Mouse (Mus musculus) adrenal gland, postnatal 14 days (tissue): ENCODE measurements around the gene Gpld1. TPM values are rescaled to one million over a fixed set of nuclear protein-coding genes. Genes with fewer than 3 reads are reported as not detected.
"Not testable (repeated sequence)": the region's sequence is repeated elsewhere in the genome, so short reads cannot be mapped to it uniquely, and the experiment has no call there.

Experiments
- DNase-seq: peaks from one replicate; pipeline ENCODE4 v3.0.0; 2021; ENCODE audit warnings: mixed read lengths
- total RNA-seq: library from RNA; stranded (reverse); gene quantifications from 2 replicates; pipeline ENCODE4 v1.2.3, GENCODE M21; 2021

Gene Gpld1
- total RNA-seq, 1 experiment from 2014 or later = 13.5 TPM

DNA sequence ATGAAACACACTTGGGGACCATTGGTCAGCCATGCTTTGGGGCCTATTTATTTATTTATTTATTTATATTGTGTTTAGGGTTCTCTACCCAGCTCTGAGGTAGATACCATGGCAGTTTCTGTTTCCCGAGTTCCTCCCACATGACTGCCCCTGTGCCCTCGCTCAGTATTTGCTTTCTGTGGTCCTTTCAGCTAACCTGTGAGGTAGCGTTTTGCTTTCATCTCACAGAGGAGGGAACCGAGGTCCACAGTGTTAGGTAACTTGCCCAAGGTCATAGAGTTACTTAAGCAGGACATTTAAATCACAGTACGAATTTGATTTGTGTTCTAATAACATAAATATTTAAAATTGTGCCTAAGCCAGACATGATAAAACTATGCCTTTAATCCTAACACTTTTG, 4.2 kb downstream of the Gpld1 start:
- DNase-seq = no peak

DNA sequence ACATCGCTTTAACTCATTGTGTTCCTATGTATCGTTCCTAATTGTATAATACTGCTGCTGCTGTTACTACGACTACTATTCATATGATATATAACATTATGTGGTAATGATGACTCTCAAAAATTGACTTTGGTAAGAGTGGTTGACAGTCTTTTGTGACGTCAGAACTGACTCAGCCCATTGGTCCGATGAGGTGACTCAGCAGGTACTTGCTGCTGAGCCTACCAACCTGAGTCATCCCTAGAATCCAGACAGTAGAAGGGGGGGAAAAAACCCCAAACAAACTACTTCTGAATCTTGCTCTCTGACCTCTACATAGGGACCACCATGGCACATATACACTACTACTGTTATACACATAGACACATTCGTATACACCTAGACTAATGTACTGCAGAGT, 5.9 kb downstream of the Gpld1 start:
- DNase-seq = no peak

DNA sequence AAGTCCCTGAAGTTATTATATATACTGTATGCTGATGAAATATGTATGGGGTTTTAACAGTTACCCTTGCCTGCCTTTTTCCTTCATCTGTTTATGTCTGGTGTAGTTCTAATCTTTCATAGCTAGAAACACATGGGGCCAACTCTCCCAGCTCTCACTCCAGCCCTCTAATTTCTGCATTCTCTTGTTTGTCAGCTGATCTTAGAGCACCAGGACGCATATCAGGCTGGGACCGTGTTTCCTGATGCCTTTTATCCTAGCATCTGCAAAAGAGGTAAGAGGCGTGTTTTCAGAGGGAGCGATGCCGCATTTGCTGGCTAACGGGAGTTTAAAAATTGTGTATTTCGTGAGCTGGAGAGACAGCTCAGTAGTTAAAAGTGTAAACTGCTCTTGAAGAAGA, 9.7 kb downstream of the Gpld1 start:
- DNase-seq = no peak

DNA sequence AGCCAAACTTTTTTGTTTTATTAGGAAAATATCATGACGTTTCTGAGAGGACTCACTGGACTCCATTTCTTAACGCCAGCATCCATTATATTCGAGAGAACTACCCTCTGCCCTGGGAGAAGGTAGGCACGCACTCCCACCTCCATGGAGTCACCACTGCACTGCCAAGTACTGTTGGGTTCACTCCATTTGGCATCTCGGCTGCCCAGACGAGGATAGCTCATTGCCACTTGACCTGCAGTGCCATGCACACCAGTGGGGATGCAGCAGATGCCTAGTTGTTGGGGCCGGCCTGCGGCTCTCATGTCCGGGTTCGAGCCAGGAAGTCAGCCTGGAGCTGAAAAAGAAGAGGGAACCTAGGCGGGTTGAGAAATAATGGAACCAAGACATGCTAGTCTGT, 12.1 kb downstream of the Gpld1 start:
- DNase-seq = no peak

DNA sequence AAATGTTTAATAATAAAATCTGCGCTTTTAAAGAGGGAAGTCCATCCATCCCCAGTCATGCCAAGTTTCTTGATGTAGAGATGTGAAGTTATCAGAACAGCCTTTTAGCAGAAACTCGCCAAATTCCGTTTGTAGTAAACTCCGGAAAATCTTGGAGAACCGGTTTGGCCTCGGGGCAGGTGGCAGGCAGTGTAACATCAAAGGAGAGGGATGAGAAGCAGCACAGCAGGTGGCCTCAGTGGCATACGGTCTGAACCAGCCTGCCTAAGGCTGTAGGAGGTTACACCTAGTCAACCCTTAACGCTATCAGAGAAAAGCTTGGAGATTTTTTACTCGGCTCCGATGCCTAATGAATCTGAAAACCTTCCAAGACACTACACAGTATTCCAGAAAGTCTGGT, 12.5 kb downstream of the Gpld1 start:
- no peak for DNase-seq

DNA sequence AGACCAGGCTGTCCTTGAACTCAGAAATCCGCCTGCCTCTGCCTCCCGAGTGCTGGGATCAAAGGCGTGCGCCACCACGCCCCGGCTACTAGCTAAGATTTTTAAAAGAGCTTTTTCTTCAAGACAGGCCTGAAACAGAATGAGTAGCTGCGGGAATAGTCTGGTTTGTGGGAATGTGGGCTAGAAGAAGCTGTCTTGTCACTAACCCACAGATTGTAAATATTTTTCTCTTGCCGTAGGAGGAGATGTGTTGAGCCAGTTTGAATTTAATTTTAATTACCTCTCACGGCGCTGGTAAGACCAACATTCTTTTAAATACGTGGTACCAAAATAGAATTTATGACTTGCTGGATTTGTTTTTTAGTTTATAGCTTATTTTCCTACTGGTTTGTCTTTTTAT, 15.7 kb downstream of the Gpld1 start:
- DNase-seq = no peak

DNA sequence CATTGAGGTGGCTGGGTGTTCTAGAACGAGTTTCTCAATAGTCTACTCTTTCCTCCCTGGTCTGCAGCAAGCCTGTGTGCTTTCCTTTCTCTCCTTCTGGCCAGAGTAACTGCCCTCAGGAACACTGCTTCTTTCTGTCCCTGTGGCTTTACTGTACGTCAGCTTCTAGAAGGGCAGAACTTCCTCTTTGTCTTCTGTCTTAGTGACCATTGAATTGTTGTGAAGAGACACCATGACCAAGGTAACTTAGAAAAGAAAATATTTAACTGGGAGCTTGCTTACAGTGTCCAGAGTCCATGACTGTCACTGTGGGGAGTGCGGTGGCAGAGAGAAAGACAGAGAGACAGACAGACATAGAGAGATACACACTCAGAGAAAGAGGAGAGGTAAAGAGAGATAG, 17.1 kb downstream of the Gpld1 start:
- DNase-seq = no peak

DNA sequence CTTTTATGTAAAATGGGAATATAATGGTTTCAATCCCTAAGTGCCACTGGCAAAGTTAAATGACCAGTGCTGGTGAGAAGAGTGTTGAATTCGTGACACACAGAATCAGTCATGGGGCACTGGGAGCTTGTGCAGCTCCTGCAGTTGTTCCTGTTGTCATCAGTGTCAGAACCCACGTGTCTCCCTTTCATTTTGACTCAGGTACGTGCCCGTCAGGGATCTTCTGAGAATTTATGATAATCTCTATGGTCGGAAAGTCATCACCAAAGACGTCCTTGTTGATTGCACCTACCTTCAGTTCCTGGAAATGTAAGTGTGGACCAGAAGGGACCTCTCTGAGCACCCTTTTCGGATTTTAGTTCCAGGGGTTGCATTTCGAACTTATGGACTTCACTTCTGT, 19.2 kb downstream of the Gpld1 start:
- no peak for DNase-seq

DNA sequence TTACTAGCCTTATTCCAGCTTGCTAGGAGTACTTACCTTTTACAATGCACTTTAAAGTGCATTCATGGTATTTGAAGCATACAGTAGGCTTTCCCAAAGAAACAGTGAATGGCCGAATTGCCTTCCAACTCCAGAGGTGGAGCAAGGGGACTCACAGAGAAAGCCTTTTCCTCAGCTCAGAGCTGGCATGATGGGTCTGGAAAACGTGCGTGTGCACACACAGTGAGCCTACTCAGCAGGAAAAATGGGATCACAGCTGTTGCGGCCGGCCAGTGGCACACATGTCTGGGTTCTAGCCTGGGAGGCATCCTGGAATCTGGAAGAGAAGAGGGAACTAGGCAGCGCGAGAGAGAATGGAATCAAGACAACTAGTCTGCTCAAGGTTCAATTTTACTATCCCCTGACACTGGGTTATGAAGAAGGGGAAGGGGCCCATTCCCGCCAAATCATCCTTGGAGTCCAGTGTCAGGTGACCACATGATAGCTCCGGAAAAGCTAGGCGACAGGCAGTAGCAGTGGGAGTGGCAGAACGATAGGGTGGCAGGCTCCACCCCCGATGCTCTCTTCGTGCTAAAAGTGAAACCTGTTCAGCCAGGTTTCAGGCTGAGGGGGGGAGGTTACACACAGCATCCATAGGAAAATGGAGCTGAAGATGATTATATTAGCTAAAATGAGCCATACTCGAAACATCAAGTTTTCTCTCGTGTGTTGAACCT, 22.3 kb downstream of the Gpld1 start:
- DNase-seq = no peak

DNA sequence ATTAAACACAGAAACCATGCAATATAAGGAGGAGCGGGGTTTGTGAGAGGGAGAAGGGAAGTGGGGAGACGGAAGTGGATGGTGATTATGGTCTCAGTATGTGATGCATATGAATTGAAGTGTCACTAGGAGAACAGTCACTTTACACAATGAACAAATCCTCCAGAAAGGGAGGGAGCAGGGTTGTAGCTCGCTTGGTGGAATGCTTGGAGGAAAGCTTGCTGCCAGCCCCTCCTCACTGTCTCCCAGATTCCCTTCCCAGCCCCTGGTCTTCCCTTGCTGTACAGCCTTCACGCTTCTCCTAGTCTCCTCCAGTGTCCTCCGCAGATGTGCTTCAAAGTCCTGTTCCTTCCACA, 22.9 kb downstream of the Gpld1 start:
- DNase-seq = no peak

DNA sequence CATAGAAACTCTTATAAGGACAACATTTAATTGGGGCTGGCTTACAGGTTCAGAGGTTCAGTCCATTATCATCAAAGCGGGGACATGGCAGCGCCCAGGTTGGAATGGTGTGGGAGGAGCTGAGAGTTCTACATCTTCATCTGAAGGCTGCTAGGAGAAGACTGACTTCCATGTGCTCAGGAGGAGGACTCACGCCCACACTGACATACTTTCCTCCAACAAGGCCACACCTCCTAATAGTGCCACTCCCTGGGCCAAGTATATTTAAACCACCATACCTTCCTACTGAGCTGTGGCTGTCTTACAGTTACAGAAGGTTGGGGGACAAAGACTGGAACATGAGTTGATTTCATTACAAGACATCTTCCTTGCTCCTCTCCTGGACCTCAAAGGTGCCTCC, 28.8 kb downstream of the Gpld1 start:
- not testable (repeated sequence) for DNase-seq

DNA sequence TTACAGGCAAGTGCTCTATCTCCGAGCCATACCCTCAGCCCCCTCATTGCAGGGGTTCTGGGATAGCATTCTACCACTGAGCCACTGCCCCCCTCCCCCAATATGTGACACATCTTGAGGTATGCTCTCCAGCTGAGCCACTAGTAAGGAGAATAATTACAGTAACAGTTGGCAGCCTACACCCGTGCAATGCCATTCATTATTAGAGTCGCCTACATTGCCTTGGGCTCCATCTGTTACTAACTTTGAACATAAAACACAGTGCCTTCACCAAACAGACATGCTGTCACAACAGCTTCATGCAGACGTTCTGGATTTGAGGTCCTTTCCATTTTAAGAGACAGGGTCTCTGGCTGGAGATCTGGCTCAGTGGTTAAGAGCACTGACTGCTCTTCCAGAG, 33.4 kb downstream of the Gpld1 start:
- DNase-seq = no peak

DNA sequence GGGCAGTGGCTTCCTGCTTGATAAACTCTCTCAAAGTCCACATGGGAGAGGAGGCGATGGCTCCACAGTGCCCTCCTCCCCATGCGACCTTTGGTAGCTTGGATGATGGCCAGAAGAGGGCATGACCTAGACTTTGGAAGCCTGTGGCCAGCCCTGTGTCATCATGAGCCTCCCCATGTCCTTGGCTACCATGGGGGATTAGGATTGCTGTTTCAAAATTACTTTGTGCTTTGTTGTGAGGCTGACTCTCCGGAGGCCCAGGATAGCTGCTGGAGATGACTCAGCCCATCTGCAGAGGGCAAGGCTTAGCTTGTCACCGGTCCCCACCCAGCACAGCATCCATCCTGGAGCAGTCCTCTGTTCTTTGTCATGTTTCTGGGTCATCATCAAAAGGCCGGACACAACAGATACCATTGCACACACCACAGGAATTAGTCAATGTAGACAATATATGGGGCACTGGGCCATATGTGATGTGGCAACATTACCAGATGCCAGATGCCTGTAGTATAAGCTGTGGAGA, 34.9 kb downstream of the Gpld1 start:
- DNase-seq = peak; percentile 63

DNA sequence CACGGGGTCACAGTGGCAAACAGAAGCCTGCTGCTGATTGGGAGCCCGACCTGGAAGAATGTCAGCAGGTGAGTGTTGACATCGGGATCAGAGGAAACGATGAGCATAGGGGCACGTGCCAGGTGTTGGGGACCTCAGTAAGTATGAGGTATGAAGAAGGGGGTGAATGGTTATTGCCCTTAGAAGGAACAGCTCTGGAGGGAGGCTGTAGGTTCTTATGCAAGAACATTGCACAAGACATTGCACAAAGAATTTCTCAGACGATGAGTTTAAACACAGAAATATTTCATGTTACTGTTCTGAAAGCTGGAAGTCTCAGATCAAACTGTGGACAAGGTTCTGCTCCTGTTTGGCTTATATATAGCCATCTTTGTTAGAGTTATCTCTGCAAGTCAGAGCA, 38.1 kb downstream of the Gpld1 start:
- peak; percentile 9 for DNase-seq

DNA sequence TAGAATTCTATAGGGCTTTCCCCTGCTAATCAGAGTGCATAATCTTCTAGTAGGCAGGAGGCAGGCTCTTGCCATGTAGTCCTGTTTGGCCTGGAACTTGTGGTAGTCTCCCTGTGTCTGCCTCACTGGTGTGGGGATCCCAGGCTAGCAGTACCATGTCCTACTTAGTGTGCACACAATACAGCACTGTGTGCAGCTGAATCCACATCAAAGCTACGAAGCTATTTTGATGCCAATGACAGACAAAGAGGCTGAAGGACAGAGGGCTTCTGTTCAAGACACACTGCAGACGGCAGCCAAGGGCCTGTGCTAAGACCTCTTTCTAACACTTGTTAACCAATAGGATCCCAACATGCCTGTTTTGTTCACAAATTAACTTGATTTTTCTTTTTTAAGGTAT, 42.5 kb downstream of the Gpld1 start:
- no peak for DNase-seq

DNA sequence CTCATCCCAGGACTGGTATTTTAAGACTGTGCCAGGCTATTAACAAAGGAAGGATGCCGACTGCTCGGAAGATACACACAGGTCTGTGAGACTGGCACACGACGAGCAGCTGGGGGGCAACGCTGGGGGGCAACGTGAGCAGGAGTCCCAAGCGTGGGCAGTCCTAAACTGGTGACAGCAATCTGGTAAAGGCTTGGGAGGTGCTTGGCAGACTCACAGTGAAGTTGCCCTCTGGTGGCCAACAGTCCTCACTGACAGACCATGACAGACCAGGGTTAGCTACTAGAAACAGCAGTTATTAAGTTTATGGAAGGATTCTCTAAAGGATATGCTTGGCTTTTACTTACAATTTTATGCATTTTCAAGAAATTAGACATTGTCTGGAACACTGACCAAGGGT, 45.4 kb downstream of the Gpld1 start:
- DNase-seq = peak; percentile 79

DNA sequence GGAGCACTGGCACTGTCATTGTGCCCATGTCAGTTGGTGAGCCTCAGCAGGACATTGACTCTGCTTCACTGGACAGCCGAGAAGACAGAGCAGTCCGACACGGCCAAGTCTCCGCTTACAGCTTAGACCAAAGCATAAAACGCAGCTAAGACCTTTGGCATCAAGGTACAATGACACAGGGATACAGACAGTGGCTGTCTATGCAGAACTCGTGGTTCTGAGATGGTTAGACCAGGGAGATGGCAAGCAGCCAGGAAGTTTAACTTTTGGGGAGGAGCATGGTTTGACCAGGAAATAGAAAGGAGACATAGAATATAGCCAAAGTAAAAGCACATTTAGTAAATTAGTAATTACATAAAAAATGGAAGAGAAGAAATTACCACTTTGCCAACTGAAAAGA, 46.1 kb downstream of the Gpld1 start:
- peak; percentile 17 for DNase-seq

DNA sequence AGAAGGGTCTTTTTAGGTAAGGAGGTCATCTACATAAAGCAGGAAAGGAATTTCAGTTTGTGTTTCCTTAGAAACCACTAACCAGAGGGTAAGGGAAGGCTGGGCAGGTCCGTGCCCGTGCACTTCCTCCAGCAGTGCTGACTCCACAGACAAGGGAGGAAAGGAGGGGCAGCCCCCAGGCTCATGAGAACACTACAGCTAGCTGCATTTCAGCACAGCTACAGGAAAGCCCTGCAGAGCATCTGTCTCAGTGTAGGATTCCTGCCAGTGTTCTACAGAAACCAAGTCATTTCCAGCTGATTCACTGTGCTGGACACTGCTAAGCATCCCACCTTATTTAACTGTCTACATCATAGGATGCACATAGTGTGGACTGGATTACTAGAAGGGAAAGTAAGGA, 50.2 kb downstream of the Gpld1 start:
- no peak for DNase-seq

DNA sequence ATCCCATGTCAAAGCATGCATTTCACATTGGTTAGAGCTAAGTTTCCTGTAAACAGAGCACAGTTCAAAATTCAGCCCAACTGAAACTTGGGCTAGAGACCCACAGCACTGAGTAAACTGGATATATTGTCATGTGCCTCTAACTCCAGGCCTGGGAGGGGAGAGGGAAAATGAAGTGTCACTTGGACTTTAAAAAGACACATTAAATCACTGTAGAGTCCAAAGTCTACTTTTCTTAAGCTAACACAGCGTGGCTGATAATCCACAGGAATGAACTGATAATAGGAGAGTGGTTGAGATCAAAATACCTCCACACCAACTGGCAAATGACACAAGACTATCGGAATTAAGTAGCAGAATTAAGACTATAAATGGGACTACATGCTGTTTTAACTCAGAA, 56.6 kb downstream of the Gpld1 start:
- DNase-seq = no peak

DNA sequence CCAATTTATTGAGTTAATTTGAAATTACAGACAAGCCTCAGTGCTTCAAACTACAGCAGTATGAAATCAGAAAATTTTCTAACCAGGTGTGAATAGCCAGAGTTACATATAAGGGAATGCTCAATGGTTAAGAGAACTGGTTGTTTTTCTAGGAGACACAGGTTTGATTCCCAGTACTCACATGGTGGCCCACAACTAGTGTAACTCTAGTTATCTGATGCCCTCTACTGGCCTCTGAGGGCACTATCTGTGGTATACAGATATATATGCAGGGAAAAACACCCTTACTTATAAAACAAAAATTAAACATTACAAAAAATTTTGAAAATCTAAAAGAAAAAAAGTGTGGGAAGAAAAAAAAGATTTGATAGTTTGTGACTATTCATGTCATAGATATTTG, 60.0 kb downstream of the Gpld1 start:
- DNase-seq = no peak

DNA sequence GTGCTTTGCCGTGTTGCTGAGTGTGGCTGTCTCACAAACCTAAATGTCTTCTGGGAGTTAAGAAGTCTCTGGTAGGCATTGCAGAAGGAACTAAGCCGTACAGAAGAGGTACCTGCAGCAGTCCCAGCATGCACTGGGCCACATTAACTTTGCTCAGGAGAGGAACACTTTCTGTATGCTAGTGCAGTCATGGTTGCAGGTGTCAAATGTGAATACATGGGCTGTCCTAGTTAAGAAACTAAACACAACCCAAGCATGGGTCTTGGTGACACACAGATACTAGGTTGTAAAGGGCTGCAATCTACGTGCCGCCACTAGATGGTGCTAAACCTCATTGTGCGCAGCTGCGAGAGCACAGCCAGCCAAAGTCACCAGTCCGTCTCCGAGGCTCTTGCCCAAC, 64.2 kb downstream of the Gpld1 start:
- peak; percentile 60 for DNase-seq

DNA sequence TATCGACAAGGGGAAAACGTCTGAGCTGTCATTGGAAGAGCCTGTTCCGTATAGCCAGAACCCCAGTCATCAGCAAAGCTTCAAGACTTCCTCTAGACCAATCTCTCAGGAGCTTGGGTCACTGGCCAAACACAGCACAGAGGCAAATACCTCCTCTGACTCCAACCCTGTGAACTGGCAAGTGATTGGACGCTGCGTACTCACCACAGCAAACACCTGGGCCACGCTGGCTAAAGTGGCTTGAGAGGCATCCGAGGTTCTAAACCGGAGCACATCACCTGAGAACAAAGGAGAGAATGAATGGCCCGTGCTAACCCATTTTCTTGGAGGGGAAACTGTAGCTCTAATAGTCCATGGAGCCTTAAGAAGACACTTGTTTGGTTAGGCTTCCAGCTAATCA, 75.4 kb downstream of the Gpld1 start:
- no peak for DNase-seq

DNA sequence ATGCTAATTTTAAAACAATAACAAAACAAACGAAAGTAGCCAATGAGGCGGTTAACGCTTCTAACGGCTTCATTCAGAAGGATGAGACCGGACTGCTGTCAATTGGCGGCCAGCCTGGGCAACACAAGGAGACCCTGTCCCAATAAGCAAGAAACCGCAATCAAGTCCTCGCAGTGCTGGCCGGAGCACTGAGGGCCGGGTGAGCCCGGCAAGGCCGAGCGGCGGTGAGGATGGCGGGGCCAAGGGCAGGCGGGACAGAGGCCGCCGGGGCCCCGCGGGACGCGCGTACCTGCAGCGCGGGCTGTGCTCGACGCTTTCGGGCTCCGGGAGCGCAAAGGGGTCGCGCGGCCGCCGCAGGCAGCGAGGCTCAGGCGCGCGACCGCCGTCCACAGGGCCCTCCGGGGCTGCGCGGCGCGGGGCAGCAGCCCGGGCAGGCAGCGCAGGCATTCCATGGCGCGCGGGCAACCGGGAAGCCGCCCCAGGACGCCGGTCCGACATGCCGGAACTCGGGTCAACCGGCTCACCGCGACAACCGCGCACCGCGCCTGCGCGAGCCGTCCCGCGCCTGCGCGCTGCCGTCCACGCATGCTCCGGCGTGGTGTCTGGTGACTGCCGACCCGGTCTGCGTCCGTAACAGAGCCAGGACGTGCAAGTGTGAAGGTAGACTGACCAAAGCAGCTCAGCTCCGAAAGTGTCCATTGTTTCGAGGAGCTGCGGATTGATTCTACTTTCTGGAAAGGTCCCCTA, 77.0 kb downstream of the Gpld1 start, which contains the start of gene Mrs2:
Gene Mrs2, minus strand, starts transcription at position 587 of the 747 bp plus-strand sequence.
- DNase-seq = peak; percentile 94

DNA sequence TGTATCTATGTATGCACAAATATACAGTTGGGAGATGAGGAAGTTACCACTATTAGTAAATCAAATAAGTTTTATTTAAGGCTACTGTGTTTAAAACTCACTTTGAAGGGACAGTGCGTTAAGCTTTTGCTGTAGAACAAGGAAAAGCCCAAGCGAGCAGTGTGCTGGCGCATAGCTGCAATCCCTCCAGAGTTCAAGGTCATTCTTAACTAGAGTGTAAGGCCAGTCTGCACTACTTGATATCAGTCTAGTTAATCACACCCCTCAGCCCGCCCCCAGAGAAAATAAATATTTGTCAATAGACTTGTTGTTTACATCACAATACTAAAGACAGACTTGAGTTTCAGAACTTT, 77.6 kb downstream of the Gpld1 start:
- peak; percentile 46 for DNase-seq
